ENCODE assay signal across 8 mouse cellular contexts in the genomic region with DNA sequence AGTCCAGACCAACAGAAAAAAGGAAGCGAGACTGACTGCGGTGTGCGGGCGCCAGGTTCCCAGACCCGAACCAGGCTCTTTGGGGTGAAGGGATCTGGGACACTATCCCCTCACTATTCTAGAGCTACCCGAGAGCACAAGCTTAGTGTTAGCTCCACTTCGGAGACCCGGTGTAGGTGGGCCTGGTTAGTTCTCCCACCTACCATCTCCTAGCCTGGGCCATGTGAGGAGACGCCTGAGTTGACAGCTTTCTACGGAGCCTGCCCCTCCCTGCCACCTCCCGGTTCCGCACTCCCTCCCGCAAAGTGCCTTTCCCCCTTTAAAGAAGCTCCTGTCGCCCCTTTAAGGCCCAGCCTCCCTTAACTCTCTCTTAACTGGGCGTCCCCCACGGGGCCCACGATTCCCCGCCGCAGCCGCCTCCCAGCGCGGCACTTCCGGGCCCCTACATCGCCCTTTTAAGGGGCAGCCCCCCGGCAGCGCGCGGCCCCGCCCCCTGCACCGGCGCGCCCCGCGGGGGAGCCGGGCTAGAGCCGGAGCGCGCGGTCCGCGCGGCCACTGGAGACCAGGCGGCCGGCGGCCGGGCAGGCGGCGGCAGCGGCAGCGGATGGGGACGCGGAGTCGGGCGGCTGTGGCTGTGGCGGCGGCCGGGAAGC. TPM values are rescaled to one million over a fixed set of nuclear protein-coding genes. Genes with fewer than 3 reads are reported as not detected.
DNase-seq lines count a peak whose midpoint lies in the region; ATAC-seq and TF ChIP-seq lines count a peak whose summit lies in the region.

A gene (plus strand): TSS at position 527 of the 653 bp plus-strand sequence.

- peak within 1 kb of the TSS; percentile 88 for H3K4me2 ChIP-seq in heart, embryonic 14.5 days (ENCODE audit: low read length)
- H3K4me2 ChIP-seq in liver, embryonic 14.5 days (ENCODE audit: low read depth): peak within 1 kb of the TSS; percentile 80
- H3K4me2 ChIP-seq in neural tube, embryonic 11.5 days (ENCODE audit: low read depth): peak within 1 kb of the TSS; percentile 97
- H3K4me2 ChIP-seq in stomach, embryonic 16.5 days (ENCODE audit: low read depth, low read length): peak within 1 kb of the TSS; percentile 95

- H3K27ac ChIP-seq in forebrain, embryonic 10.5 days: peak within 1 kb of the TSS; percentile 90
- peak within 1 kb of the TSS; percentile 83 to 86 for H3K27ac ChIP-seq in heart, embryonic 14.5 days (replicated peaks in 1 of 2; ENCODE audit: control insufficient read depth in 1 of 2, insufficient read depth in 1 of 2, low read depth in 2 of 2, low read length in 2 of 2)
- no peak within 1 kb of the TSS for H3K27ac ChIP-seq in liver, embryonic 14.5 days
- peak within 1 kb of the TSS; percentile 49; the same call in 1 of the 2 replicates for H3K27ac ChIP-seq in neural tube, embryonic 11.5 days (ENCODE audit: low read depth, low read length)
- H3K27ac ChIP-seq in stomach, embryonic 16.5 days (ENCODE audit: low read length): peak within 1 kb of the TSS; percentile 27

- H3K36me3 ChIP-seq in forebrain, embryonic 10.5 days (replicated peaks): peaks cover 13% of the 10 kb centered on the region
- H3K36me3 ChIP-seq in heart, embryonic 14.5 days (ENCODE audit: control insufficient read depth, insufficient read depth, low read length): peaks cover 17% of the 10 kb centered on the region
- H3K36me3 ChIP-seq in liver, embryonic 14.5 days (replicated peaks; ENCODE audit: control insufficient read depth, insufficient read depth, low read depth): no peaks in the 10 kb centered on the region
- H3K36me3 ChIP-seq in neural tube, embryonic 11.5 days (ENCODE audit: control insufficient read depth, insufficient read depth, low read length): no peaks in the 10 kb centered on the region; the same call in 1 of the 2 replicates
- H3K36me3 ChIP-seq in stomach, embryonic 16.5 days (ENCODE audit: control insufficient read depth, insufficient read depth, low read length): no peaks in the 10 kb centered on the region

- peaks cover 57% of the 10 kb centered on the region for H3K4me1 ChIP-seq in forebrain, embryonic 10.5 days
- H3K4me1 ChIP-seq in heart, embryonic 14.5 days (ENCODE audit: control insufficient read depth in 2 of 2, insufficient read depth in 2 of 2, low read length in 2 of 2): peaks cover 26 to 39% of the 10 kb centered on the region in 2 experiments
- peaks cover 12 to 25% of the 10 kb centered on the region in 2 experiments for H3K4me1 ChIP-seq in liver, embryonic 14.5 days (replicated peaks; ENCODE audit: control insufficient read depth in 2 of 2, insufficient read depth in 2 of 2, low read length in 1 of 2)
- H3K4me1 ChIP-seq in neural tube, embryonic 11.5 days (ENCODE audit: control insufficient read depth, insufficient read depth, low read length): peaks cover 24% of the 10 kb centered on the region
- peaks cover 19% of the 10 kb centered on the region; the same call in 1 of the 2 replicates for H3K4me1 ChIP-seq in stomach, embryonic 16.5 days (ENCODE audit: control insufficient read depth, insufficient read depth, low read length)

- whole genome bisulfite sequencing in forebrain, embryonic 10.5 days: 2% methylated on average over 57 of the region's 57 CpGs
- WGBS in heart, embryonic 14.5 days: under 1% methylated on average over 47 of the region's 57 CpGs
- WGBS in liver, embryonic 14.5 days (ENCODE audit: insufficient replicate concordance): under 1% methylated on average over 57 of the region's 57 CpGs
- WGBS in neural tube, embryonic 11.5 days: under 1% methylated on average over 28 of the region's 57 CpGs
- under 1% methylated on average over 52 of the region's 57 CpGs for WGBS in stomach, embryonic 16.5 days

- peaks cover 71% of the 10 kb centered on the region for H3K27me3 ChIP-seq in forebrain, embryonic 10.5 days (ENCODE audit: poor library complexity, severe bottlenecking)
- H3K27me3 ChIP-seq in heart, embryonic 14.5 days (ENCODE audit: control insufficient read depth, insufficient read depth, low read length): peaks cover 5% of the 10 kb centered on the region; the same call in 1 of the 2 replicates
- H3K27me3 ChIP-seq in liver, embryonic 14.5 days (ENCODE audit: control insufficient read depth, insufficient read depth, low read length): peaks cover 5% of the 10 kb centered on the region
- H3K27me3 ChIP-seq in neural tube, embryonic 11.5 days (ENCODE audit: control insufficient read depth, insufficient read depth, low read length): peaks cover 8% of the 10 kb centered on the region
- peaks cover 6% of the 10 kb centered on the region; the same call in 1 of the 2 replicates for H3K27me3 ChIP-seq in stomach, embryonic 16.5 days (ENCODE audit: control insufficient read depth, insufficient read depth, low read length)

- no peaks in the 10 kb centered on the region for H3K9me3 ChIP-seq in forebrain, embryonic 10.5 days
- no peaks in the 10 kb centered on the region for H3K9me3 ChIP-seq in heart, embryonic 14.5 days (ENCODE audit: control insufficient read depth, low read length)
- H3K9me3 ChIP-seq in liver, embryonic 14.5 days (ENCODE audit: control insufficient read depth, low read length): no peaks in the 10 kb centered on the region
- no peaks in the 10 kb centered on the region for H3K9me3 ChIP-seq in neural tube, embryonic 11.5 days (ENCODE audit: control insufficient read depth, low read length)
- H3K9me3 ChIP-seq in stomach, embryonic 16.5 days (replicated peaks; ENCODE audit: control insufficient read depth, low read length): no peaks in the 10 kb centered on the region

- ATAC-seq in heart, embryonic 14.5 days (ENCODE audit: insufficient number of reproducible peaks, insufficient read depth, low FRiP score, low read depth): peak; percentile 85
- ATAC-seq in liver, embryonic 14.5 days (ENCODE audit: insufficient read depth): peak; percentile 88
- peak; percentile 86 for ATAC-seq in neural tube, embryonic 11.5 days (ENCODE audit: insufficient read depth, low FRiP score, low TSS enrichment)
- ATAC-seq in stomach, embryonic 16.5 days (ENCODE audit: insufficient read depth, low FRiP score): peak; percentile 93

- peak within 1 kb of the TSS; percentile 95 for H3K4me3 ChIP-seq in forebrain, embryonic 10.5 days
- H3K4me3 ChIP-seq in heart, embryonic 14.5 days (ENCODE audit: control insufficient read depth in 1 of 2, insufficient read depth in 1 of 2, low read depth in 1 of 2, low read length in 2 of 2): peak within 1 kb of the TSS; percentile 95 to 98
- H3K4me3 ChIP-seq in liver, embryonic 14.5 days (ENCODE audit: insufficient read depth in 1 of 2, low read depth in 2 of 2, low read length in 2 of 2): peak within 1 kb of the TSS; percentile 78 to 88
- H3K4me3 ChIP-seq in neural tube, embryonic 11.5 days (ENCODE audit: low read depth, low read length): peak within 1 kb of the TSS; percentile 92
- peak within 1 kb of the TSS; percentile 88 for H3K4me3 ChIP-seq in stomach, embryonic 16.5 days (replicated peaks; ENCODE audit: low read length)

- peak within 1 kb of the TSS; percentile 98 for H3K9ac ChIP-seq in heart, embryonic 14.5 days (ENCODE audit: low read length)
- peak within 1 kb of the TSS; percentile 91 for H3K9ac ChIP-seq in liver, embryonic 14.5 days (replicated peaks)
- H3K9ac ChIP-seq in neural tube, embryonic 11.5 days (ENCODE audit: low read length): peak within 1 kb of the TSS; percentile 90
- peak within 1 kb of the TSS; percentile 92 for H3K9ac ChIP-seq in stomach, embryonic 16.5 days (ENCODE audit: low read length)

- no peak for TF ChIP-seq EP300 in liver, embryonic 14.5 days (IDR thresholded peaks at IDR 0.05; ENCODE audit: low read depth)

- peak; percentile 81 to 85 for DNase-seq in CD8-positive naive resting alpha-beta T cell, adult 2 months (ENCODE audit: low read depth in 2 of 2, low spot score in 2 of 2)
- peak; percentile 64 for DNase-seq in c-Kit-negative CD71-positive TER-119-positive erythroid progenitor cells, embryonic 14.5 days (ENCODE audit: low read depth, low spot score)
- peak; percentile 90 for DNase-seq in forebrain, embryonic 10.5 days (ENCODE audit: extremely low spot score, low spot score)
- peak; percentile 94 for DNase-seq in kidney, postnatal 10 days
- peak; percentile 78 to 83 (median 81) for DNase-seq in liver, embryonic 14.5 days (ENCODE audit: low read depth in 3 of 3, low spot score in 3 of 3)
- peak; percentile 94 for DNase-seq in neural tube, embryonic 11.5 days (ENCODE audit: low spot score)

- TF ChIP-seq CTCF in liver, embryonic 14.5 days (IDR thresholded peaks at IDR 0.05; ENCODE audit: low read depth): no peak

RNA-seq across cellular contexts. Expression of the gene that starts here (rescaled TPM):
- 19.8 and 21.7 TPM in 2 replicates for polyA plus RNA-seq in forebrain, embryonic 10.5 days (2016; fragmentation: Nextera tagmentation; extraction: Ambion mirVana)
- polyA plus RNA-seq in heart, embryonic 14.5 days (2014; fragmentation: Nextera tagmentation; extraction: Ambion mirVana): 64.4 and 68.0 TPM in 2 replicates
- polyA plus RNA-seq in liver, embryonic 14.5 days (2012; rRNA removed): 4.1 and 5.0 TPM in 2 replicates
- polyA plus RNA-seq in liver, embryonic 14.5 days (2014; fragmentation: Nextera tagmentation; extraction: Ambion mirVana): 18.3 and 22.8 TPM in 2 replicates
- 28.5 and 29.2 TPM in 2 replicates for polyA plus RNA-seq in neural tube, embryonic 11.5 days (2014; fragmentation: Nextera tagmentation; extraction: Ambion mirVana)
- 26.0 and 28.5 TPM in 2 replicates for polyA plus RNA-seq in stomach, embryonic 16.5 days (2015; fragmentation: Nextera tagmentation; extraction: Ambion mirVana)
